Mouse (Mus musculus) kidney, postnatal 10 days (tissue): ENCODE data around the gene Marc2.
A peak's percentile ranks its signal among the peaks of the same experiment; 100 is the strongest.

Experiments used
- DNase-seq: peaks from one replicate; pipeline ENCODE4 v3.0.0; 2021; ENCODE audit warnings: mixed read lengths

Gene Marc2

DNA sequence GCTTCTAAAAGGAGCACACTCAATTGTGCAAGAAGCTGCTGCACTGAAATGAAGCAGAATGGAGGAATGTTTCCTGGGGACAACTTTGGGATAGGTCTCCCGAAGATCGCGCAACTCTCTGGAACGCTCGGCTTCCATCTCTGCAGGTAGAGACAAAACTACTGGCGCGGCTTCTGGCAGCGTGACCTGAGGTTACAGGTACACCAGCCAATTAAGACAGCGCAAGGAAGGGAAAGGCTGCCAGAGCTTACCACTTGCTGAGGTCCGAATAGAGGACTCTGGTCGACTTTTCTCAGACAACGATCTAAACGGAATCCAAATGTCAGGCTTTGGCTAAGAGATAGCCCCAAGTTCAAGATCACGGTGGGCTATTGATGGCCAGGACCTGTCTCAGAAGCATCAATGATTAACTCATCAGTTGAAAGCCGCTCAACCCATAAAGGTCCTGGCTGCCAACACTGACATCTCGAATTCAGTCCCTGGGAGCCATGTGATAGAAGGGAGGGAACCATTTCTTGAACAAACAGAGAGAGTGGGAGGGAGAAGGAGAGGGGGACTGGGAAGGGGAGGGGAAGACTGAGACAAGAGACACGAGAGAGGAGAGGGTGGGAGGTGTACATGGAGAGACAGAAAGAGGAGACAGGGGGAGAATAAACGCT is at the start of gene Marc2:
Gene Marc2, minus strand, starts transcription at position 360 of the 659 bp plus-strand sequence.
- DNase-seq = peak; percentile 59

DNA sequence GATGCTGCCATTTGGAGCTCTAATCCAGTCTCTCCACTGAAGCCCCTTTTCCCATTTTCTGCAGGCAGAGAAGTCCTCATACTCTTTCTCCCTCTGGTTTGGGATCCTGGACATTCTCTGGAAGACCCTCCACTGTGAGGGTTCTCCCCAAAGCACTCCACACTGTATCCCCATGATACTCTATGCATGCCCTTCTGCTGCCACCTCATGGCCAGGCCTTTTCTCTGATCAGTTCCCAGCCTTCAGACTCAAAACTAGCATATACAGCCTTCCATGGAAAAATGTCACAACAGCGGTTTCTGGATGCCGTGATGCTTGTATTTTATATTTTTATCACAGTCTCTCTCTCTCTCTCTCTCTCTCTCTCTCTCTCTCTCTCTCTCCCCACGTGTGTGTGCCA is 45.7 kb upstream of the Marc2 start:
- peak; percentile 53 for DNase-seq

DNA sequence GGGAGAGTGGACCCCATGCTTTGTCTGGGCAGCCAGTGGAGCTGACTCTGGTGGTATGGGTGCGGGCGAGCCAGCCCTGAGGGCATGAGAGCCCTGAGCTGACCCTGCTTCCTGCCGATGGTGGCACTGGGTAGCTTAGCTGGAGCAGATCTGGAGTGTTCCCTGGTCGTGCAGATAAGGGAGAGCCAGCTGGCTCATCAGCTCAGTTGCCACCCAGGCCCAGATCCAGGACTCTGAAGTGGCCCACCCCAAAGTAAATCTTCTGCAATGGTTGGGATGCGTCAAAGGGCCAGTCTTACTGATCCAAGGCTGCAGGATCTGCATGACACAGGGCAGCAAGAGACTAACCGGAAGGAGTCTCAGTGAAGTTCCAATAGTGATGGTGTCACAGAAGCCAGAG is 43.2 kb upstream of the Marc2 start:
- DNase-seq = no peak

DNA sequence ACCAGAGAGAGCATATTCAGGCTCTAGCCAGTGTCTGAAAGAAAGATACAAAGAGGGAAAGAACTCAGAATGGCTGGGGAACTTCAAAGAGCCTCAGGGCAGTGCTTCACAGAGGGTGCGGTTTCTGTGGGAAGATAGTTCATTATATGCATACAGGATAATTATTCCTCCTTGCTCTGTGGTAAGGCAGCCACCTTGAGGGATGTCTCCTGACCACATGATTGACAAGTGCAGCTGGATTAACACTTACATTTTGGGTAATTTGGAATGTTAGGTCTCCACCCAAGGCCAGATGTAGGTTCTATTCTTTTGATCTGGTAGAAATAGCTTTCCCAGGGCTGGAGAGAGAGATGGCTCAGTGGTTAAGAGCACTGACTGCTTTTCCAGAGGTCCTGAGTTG is 39.9 kb upstream of the Marc2 start:
- no peak for DNase-seq

DNA sequence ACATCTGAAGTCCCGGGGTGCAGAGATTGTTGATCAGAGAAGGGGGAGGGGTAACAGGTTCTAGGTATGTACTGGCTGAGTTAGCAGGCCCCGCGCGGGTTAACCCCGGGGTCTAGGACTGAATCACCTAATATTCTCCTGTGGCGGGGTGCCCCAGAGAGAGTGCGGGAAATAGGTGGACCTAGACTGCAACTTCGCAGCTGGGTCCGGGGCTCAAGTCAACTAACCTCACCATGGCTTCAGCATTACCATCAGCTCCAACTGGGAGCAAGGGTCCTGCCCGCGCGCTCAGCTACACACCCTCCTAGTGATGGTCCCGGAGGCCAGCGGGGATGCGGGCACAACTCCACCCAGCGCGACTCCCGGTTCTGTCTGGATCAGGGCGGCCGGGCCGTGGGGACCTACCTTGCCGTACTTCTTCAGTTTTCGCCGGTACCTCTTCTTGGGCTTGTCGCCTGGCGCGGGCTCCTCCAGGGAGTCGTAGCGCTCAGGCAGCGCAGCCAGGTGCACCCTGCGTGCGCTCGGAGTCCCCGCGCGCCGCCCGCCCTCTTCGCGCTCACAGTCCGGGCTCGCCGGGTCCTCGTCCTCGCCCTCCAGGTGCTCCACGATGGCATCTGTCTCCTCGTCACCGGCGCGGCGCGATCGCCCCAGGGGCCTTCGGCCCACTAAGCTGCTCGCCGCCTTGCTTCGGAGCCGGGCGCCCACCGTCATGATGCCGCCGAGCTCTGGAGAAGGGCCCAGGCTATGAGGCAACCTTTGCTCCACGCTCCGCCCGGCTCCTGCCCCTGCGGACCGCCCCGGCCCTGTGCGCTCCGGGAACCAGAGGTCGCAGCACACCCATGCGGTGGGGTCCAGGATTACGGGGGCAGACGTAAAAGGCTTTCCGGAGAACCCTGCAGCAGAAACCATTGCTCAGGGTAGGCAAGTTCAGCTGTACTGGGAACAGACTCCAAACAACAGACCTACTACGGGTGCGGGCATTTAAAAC is 36.3 kb upstream of the Marc2 start, which contains the start of gene C130074G19Rik:
Gene C130074G19Rik, minus strand, starts transcription at position 938 of the 988 bp plus-strand sequence.
- peak; percentile 92 for DNase-seq

DNA sequence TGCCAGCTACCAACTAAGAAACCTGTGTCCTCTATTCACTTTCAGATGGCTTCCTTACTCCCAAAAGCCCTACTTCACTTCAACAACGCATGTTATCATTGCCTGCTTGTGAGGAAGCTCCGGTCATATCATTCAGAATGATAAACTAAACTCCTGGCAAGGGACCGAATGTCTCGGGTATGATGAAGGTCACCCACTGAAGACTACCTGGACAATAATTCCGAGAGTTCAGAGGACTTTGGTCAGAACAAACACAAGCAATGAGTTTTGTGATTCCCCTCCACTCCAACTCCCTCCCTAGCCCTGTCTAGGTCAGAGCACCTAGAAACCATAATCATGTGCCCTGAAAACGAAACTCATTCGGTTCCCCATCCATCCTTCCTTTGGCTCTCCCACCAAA is 35.6 kb upstream of the Marc2 start:
- no peak for DNase-seq

DNA sequence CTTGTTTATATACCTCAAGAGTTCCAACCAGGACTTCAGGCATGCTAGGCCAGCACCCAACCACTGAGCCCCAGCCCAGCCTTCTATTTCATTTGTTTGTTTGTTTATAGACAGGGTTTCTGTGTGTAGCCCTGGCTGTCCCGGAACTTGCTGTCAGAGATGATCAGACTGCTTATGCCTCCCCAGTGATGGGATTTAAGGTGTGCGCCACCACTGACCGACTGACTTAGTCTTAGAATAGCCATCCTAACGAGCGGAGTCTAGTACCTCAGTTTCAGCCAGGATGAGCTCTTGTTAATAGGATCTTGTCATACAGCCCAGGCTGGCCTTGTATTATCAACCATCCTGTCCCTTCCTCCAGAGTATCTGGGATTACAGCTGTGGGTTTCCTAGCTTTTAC is 35.0 kb upstream of the Marc2 start:
- DNase-seq = no peak

DNA sequence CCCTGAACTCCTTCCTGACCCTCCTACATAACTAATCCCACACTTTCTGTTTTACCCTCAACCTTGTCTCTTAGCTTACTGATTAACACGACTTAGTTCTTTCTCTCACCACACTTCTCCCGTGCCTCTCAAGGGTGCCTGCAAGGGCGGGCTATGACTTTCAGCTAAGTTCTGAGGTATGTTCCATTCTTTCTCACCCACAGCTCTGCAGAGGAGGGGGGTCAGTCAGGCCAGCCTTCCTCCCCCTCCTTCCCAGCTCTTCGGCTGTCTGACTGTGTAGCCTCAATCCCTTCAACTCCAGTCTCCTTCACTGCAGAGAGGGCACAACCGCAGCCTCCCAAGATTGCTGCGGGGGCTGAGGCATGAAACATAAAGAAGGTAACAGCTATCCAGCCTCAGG is 32.6 kb upstream of the Marc2 start:
- DNase-seq = peak; percentile 68

DNA sequence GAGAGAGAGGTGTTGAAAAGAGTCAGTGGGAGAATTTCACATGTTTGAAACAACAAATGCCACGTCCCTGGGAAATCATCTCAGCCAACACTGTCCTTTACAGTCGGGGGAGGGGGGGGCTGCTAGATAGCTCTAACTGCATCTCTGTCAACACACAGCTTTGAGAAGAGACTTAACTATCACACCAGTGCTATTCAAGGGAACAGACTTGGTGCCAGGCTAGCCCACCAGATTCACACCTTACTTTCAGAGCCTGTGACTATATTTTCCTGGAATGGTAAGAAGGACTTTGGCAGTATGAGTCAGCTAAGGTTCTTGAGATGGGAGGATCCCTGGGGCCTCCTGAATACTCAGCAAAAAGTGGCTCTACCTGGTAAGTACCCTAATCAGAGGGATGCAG is 31.1 kb upstream of the Marc2 start:
- DNase-seq = no peak

DNA sequence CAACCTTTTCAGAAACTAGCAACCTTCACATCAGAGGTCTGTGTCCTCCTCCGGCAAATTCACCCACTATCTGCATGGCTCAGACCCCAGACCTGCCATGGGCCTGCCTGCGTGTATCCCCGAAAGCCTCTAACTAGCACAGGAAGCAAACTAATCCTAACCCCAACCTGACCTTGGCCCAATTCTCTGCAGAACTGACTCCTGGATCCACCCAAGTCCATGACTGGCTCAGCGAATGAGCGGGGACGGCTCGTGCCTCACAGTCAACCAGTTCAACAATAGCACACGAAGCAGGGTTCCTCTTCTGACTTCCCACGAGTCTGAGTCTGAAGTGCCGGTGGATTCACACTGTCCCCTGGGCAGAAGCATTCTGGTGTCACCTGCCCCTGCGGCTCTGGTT is 27.7 kb upstream of the Marc2 start:
- DNase-seq = no peak

DNA sequence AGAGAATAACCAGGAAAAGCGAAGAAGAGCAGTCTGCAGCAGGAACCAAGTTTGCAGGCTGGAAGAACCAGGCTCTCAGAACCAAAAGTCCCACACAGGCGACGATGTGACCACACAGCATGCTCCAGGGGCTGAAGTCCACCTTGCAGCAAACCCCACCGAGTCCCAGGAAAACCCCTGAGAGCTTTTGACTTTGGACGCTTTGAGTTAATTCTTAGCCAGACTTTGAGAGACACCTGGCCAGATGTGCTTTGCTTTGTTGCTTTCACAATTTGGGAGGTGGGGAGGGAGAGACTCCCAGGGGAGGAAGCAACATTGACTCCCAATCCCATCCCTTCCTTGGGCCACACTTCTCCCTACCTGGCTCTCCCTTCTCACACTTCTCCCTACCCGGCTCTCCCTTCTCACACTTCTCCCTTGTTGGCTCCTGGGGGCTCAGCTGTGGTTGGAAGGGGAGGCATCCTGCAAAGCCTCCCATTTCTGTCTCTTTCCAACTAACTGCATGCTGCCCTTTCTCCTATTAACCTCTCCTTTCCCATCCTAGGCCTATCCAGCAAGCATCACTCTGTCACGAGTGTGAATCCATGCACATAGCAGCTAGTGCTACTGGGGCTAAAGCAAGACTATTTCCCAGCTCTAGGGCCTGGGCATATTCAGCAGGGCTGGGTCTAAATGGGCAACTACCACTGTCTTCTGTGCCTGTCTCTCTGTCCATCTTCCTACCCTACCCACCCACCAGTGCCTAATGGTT is 26.0 kb upstream of the Marc2 start:
- peak; percentile 61 for DNase-seq

DNA sequence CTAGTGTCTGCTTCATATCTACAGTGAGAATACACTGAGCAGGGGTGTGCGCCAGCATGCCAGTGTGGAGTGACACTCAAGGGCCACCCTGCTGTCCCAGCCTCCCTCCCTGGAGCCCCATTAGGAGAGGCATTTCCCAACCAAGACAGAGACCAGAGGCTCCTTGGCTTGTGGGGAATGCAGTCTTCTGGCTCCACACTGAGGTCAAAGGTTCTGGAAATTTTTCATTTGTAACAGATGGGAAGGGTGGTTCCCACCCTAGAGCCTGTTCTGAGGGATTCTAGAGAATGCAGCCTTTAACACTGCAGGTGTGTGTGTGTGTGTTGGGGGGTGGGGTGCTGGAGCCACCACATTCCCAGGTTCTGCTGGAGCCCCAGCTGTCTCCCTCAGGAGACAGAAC is 25.3 kb upstream of the Marc2 start:
- peak; percentile 52 for DNase-seq

DNA sequence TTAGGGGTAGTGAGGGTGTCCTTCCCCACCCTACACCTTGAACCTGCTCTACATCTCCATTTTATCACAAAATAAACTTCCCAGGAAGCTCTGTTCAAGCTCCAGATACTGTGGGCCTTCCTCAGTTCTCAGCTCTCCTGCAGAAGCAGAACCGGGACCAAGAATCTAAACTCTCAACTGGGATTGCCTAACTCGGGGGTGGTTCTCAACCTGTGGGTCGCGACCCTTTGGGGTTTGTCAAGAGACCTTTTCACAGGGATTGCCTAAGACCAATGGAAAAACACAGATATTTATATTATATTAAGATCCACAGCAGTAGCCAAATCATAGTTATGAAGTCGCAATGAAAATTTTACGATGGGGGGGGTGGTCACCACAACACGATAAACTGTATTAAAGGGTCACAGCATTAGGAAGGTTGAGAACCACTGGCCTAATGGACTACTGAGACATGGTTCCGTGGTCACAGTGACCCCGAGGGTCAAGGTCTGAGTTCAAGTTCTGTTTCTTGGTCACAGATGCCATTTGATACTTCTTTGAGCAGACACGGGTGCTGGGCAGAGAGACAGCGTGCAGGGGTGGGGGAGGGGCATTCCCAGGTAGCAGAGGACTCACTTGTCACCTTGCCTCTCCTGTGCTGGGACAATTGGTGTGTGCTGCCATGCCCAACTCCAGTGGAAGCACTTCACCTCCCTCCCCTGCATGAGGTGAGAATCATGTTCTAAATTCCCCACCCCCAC is 24.6 kb upstream of the Marc2 start:
- peak; percentile 45 for DNase-seq

DNA sequence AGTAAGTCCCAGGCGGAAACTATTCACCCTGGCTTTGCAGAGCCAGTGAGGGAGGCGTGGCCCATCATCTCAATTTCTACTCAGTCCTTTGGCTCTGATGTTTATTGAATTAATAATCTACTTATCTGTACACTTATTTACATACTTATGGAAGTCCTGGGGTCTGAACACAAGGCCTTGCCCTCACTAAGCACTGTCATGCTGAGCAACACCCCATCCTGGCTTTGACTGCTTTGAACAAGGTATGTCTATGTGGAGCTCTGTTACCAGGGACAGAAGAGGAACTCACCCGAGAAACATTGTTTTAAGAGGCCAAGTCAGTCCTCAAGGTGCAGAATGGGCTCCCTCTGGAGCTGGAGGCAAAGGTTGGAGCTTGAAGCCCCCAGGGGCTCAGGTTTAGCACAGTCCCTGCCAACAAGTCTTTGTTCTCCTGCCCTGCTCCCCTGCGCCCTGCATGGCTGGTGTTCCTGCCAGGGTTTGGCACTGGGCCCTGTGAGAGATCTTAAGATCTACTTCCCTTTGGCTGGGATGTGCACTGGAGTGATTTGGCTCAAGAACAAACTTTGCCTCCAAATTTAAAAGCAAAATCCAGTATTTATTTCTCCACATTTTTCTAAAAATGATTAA is 23.8 kb upstream of the Marc2 start:
- peak; percentile 86 for DNase-seq

DNA sequence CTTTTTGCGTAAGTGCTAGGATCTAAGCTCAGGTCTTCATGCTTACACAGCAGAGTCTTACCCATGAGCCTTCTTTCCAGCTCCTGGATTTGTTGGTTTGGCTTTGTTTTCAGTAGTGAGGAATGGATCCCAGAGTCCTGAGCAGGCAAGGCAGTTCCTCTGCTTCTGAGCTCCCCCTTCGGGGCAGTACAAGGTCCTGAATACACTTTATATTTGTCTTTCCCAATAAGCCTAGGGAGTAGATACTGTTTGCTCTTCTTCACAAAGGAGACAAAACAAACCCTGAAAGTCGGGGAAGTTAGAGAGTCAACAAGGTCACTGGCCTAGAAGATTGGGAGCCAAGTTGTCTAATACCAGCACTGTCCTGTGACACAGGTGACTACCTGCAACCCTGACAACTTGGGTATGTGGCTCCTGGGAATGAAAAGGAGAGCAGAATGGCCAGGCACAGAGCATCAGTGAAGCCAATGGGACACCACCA is 21.4 kb upstream of the Marc2 start:
- DNase-seq = no peak

DNA sequence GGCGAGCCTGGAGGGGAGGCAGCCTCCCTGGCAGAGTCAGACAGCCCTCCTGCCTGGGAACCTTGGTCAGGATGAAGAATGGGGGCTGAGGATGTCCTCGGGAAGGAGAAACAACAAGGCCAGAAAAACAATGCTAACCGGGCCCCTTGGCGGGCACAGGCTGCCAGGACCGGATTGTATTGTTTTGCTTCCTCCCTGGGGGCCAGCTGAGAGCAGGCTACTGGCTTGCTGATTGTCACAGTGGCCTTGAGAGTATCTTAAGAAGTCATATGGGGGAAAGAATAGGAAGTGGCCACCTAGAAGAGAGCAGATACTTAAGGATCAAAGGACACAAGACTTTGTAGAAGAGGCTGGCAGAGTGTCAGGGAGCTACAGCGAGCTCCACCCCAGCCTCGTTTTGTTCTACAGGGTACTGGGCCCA is 18.1 kb upstream of the Marc2 start:
- DNase-seq = peak; percentile 64

DNA sequence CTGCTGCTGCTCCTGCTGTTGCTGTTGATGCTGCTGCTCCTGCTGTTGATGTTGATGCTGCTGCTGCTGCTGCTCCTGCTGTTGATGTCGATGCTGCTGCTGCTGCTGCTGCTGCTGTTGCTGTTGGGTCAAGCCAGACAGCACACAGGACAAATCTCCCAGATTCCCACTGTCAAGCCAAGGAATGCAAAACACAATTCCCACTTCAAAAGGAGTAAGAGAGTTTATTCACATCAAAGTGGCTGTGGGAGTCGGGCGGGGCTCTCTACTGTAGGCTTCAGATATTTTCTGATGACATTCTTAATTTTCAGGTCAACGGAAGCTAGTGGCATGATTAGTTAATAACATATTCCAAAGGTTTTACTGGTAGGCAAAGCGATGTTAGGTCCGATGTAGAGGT is 16.4 kb upstream of the Marc2 start:
- no peak for DNase-seq

DNA sequence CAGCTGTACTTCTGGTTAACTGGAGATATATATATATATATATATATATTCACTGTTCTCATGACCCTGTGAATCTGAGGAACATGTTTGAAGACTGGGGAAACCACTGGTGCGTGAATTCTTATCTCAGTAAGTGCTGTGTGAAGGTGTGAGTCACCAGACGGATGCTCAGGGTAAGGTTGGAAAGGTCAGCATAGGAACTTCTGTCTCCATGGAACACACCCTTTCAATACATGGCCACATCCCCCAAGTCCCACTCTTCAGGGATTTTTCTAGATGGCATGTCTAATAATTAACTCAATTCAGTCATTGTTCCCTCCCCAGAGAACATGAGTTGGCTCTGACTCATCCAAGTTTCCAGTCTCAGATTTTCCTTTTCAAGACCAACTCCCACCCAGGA is 15.3 kb upstream of the Marc2 start:
- no peak for DNase-seq

DNA sequence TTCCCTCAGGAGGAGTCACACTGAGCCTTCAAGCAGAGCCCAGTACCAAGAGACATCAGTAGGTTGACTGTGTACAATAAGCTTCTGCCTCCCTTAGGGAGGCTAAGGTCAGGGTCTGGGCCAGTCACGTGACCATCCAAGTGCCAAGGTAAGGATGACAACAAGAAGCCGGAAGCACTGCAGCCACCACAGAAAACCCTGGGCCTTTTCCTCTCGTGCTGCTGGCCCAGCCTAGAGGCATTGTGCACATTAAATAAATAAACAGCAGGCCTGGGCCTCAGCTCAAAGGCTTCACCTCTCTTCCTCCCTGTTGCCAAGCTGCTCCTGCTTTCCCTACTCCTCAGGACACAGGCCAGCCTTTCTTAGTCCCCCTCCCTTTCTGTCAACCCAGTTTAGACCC is 14.0 kb upstream of the Marc2 start:
- peak; percentile 40 for DNase-seq

DNA sequence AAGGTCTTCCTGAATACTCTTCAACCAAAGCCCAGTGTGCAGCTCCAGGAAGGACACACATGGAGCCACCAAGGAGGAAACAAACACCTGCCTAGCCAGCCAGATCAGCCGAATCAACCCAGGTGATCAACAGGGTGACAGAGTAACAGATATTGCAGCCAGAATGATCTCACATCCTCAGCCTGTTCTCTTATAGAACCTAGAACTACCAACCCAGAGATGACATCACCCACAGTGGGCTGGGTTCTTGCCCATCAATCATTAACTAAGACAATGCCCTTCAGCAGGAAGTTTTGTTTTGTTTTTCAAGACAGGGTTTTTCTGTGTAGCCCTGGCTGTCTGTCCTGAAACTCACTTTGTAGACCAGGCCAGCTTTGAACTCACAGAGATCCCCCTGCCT is 12.0 kb upstream of the Marc2 start:
- DNase-seq = no peak

DNA sequence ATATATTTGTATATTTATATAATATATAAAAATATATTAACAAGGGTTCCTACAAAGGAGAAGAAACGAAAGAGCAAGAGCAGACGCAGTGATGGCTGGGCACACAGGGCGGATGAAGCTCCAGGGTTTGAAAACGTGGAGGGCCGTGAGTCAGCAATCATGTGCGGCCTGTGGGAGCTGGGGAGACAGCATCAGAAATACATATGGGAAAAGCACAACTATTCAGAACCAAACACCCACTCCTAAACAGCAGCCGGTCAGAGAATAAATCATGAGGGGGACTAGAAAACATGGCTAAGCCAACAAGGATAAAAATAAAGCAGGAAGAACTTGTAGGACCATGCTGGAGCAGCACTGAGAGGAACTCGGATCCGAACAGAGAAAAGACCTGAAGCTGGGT is 11.0 kb upstream of the Marc2 start:
- DNase-seq = no peak

DNA sequence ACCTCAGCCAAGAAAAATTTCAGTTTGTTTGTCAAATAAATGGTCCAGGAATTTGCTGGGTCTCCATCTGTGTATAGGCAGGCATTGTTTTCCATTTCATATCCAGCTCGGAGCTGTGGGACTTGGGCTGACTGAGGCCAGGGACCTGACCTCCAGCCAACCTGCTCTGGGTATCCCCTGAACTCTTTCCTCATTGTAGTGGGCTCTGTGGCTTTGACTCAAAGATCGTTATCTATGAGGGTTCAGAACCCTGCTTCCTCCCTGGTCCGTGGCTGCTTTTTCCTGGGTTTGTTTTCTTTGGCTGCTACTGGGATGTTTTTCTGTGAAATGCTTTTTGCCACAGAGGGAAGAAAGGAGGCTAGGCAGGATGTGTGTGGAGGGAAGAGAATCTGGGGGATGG is 7.7 kb upstream of the Marc2 start:
- peak; percentile 44 for DNase-seq
